Mouse (Mus musculus): ENCODE data around the gene Pinlyp. TPM values are rescaled to one million over a fixed set of nuclear protein-coding genes. Genes with fewer than 3 reads are reported as not detected.
"Not testable (repeated sequence)": the region's sequence is repeated elsewhere in the genome, so short reads cannot be mapped to it uniquely, and the experiment has no call there.

The Pinlyp gene
- polyA plus RNA-seq, 1 experiment from 2014 or later: not detected

DNA sequence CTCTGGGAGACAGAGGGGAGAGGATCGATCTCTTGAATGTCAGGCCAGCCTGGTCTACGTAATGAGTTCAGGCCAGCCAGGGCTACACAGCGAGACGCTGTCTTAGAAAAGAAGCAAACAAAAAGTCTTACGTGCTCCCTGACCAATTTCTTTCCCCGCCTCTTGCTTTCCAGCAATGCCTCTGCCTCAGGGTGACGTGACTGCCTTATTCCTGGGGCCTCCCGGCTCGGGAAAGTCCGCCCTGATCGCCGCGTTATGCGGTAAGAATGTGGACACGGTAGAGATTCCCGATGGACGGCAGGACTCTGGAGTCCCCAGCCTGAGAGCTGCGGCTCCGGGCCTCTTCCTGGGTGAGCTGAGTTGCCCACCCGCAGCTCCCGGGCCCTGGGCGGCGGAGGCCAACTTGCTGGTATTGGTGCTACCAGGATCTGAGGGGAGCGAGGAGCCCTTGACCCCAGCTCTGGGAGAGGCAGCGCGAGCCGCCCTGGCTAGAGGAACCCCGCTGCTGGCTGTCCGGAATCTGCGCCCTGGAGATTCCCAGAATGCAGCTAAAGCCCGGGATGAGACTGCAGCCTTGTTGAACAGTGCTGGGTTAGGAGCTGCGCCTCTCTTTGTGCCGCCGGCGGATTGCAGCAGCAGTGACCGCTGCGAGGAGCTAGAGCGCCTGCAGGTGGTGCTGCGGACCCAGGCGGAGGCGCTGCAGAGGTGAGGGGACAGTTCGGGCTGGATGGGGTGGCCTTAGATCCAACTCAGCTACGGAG is 14.5 kb downstream of the Pinlyp start:
- Histone ChIP-seq H3K4me1 (replicated peaks) (peaks cover 11% of the 10 kb centered on the region; the same call in 1 of the 2 replicates), H3K9ac (peak overlapping the region; percentile 85), H3K4me3 (replicated peaks) (peak overlapping the region; percentile 63), H3K27me3 (replicated peaks) (no peaks in the 10 kb centered on the region), H3K36me3 (peaks cover 20% of the 10 kb centered on the region), H3K27ac (peak overlapping the region; percentile 86), H3K9me3 (no peaks in the 10 kb centered on the region), H3K4me2 (replicated peaks) (peak overlapping the region; percentile 96)
- under 1% methylated on average over 43 of the region's 43 CpGs for WGBS
- peak; percentile 65 for ATAC-seq

DNA sequence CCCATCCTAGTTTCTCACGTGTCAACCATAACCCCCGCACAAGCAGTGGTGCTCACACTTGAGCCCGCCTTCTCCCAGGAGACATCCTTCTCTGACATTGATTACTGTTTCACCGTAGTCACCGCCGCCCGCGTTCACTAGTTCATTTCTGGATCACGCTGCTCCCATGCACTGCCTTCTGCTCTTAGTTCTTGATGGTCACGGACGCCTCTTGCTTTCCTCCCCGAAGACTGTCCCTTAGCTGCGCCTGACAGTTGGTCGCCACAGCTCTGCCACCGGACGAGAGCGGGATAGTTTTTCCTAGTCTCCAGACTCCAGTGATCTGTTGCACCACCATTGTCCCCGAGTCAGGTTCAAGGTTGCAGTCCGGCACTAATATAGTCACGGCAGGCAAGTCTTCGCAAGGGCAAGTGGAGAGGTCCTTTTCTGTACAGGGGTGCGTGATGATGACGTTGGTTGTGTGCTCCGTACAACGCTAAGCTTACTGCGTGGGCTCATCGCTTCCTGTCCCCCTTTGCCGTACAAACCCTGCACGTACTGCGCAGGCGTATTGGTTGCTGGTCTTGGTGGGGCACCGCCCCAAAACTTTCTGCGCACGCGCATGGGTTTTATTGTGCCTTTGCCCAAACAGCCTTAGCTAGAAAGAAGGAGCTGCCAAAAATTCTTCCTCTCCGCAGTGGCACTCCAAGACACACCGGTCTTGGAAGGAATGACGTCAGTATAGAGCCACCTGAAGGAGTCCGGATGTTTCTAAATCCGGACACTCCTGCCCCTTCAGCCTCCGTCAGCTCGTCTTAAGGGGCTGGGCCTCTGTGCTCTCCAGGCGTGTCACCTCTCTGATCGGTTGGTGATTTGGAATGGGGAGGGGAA is 15.6 kb downstream of the Pinlyp start, which contains the start of gene Irgq:
TSS of gene Irgq (plus strand) at position 628 of the 870 bp plus-strand sequence.
- Histone ChIP-seq H3K9me3 (no peaks in the 10 kb centered on the region), H3K36me3 (peaks cover 13% of the 10 kb centered on the region), H3K27me3 (replicated peaks) (no peaks in the 10 kb centered on the region), H3K4me2 (replicated peaks) (peak within 1 kb of the TSS; percentile 96), H3K27ac (peak within 1 kb of the TSS; percentile 86), H3K4me3 (replicated peaks) (peak within 1 kb of the TSS; percentile 63), H3K4me1 (replicated peaks) (peaks cover 11% of the 10 kb centered on the region; the same call in 1 of the 2 replicates), H3K9ac (peak within 1 kb of the TSS; percentile 85)
- WGBS: under 1% methylated on average over 44 of the region's 44 CpGs
- peak; percentile 95 for ATAC-seq

DNA sequence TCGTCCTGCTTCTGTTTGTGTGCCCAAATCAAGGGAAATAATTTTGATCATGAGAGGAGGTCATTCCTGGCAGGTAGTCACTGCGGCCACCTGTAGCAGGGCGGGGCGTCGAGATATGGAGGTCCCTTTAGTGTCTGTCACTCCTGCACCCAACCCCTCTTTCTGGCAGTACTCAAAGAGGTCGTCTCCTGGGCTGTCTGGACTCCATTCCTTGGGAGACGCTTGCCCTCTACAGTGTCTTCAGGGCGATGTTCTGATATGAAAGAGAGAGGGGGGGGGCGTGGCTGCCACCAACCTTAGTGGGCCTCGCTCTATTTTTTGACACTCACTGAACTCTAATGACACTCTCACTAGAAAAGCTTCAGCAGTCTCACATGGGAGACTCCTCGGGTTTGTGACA is 16.3 kb downstream of the Pinlyp start:
- 48% methylated on average over 11 of the region's 11 CpGs for WGBS
- Histone ChIP-seq H3K36me3 (peaks cover 13% of the 10 kb centered on the region), H3K9me3 (no peaks in the 10 kb centered on the region), H3K27ac (peak overlapping the region; percentile 86), H3K4me2 (replicated peaks) (peak overlapping the region; percentile 80), H3K4me1 (replicated peaks) (peaks cover 11% of the 10 kb centered on the region; the same call in 1 of the 2 replicates), H3K9ac (peak overlapping the region; percentile 68), H3K27me3 (replicated peaks) (no peaks in the 10 kb centered on the region), H3K4me3 (replicated peaks) (peak overlapping the region; percentile 63)
- ATAC-seq: 0 out of 2 replicates have a peak, but pooled peaks have one; percentile 0

DNA sequence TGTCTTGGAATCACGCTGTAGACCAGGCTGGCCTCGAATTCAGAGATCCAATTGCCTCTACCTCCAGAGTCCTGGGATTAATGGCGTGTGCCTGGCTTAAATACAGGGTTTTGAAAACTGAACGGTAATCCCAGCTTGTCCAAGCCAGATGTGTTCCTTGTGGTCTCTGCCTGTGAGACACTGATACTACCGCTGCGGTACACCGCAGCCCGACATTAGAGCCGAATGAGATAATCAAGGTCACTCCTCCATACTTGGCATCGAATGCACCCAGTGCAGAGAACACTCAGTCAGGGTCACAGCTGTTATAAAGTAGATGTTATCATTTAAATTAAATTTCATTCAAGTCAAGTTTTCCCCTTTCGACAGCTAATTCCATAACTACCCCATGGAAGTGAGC is 17.1 kb downstream of the Pinlyp start:
- WGBS: 92% methylated on average over 11 of the region's 11 CpGs
- Histone ChIP-seq H3K4me3 (replicated peaks) (no peak overlapping the region), H3K27ac (no peak overlapping the region), H3K27me3 (replicated peaks) (no peaks in the 10 kb centered on the region), H3K4me2 (replicated peaks) (no peak overlapping the region), H3K4me1 (replicated peaks) (peaks cover 11% of the 10 kb centered on the region; the same call in 1 of the 2 replicates), H3K9ac (no peak overlapping the region), H3K9me3 (no peaks in the 10 kb centered on the region), H3K36me3 (peaks cover 8% of the 10 kb centered on the region)
- ATAC-seq: no peak

DNA sequence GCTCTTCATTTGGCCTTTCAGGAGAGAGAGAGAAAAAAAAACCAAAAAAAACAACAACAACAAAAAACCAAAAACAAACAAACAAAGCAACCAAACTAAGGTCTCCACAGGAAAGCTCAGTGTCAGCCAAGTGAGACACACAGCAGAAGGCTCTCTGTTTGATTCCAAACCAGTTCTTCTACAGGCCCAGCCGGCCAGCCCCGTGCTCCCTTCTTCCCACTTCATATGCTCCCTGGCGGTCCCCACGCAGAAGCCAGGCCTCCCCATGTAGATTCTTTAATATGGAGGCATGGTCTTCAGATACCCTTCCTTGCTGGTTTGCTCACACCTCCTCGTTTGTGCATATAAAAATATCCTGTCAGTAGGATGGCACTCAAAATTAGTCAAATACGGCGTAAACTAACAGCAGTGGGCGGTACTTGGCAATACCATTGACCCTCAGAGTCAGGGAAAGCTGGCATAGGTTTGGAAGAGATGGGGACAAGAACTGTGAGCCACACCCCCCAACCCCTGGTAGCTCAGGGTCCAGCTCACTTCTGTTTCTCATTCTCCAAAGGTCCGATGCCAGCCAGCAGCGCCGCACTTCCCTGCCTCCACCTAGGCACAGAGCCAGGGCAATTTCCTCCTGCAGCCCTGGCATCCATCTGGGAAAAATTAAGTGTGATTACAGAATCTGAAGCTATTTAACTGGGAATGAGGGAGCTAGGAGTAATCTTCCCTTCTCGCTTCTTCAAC is 20.1 kb downstream of the Pinlyp start:
- 87% methylated on average over 12 of the region's 12 CpGs for WGBS
- H3K9me3 ChIP-seq: no peaks in the 10 kb centered on the region
- no peak for ATAC-seq
- peaks cover 4% of the 10 kb centered on the region; the same call in 1 of the 2 replicates for H3K4me1 ChIP-seq (replicated peaks)
- H3K27me3 ChIP-seq (replicated peaks): no peaks in the 10 kb centered on the region
- no peak overlapping the region for H3K4me2 ChIP-seq (replicated peaks)
- H3K27ac ChIP-seq: no peak overlapping the region
- H3K4me3 ChIP-seq (replicated peaks): no peak overlapping the region
- no peak overlapping the region for H3K9ac ChIP-seq
- no peaks in the 10 kb centered on the region for H3K36me3 ChIP-seq

DNA sequence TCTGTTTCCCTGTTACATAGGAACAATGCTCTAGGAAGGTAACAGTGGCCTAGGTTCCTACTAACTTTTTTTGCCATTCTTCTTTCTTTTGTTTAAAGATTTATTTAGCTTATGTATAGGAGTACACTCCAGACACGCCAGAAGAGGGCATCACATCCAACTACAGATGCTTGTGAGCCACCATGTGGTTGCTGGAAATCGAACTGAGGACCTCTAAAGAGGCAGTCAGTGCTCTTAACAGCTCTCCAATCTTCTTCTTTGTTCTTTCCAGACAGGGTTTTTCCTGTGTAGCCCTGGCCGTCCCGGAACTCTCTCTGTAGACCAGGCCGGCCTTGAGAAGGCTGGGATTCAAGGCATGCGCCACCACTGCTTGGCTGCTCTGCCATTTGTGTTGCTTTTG is 20.9 kb downstream of the Pinlyp start:
- WGBS: 79% methylated on average over 6 of the region's 6 CpGs
- Histone ChIP-seq H3K4me3 (replicated peaks) (no peak overlapping the region), H3K4me2 (replicated peaks) (no peak overlapping the region), H3K27me3 (replicated peaks) (no peaks in the 10 kb centered on the region), H3K4me1 (replicated peaks) (peaks cover 4% of the 10 kb centered on the region; the same call in 1 of the 2 replicates), H3K27ac (no peak overlapping the region), H3K36me3 (no peaks in the 10 kb centered on the region), H3K9ac (no peak overlapping the region), H3K9me3 (no peaks in the 10 kb centered on the region)
- ATAC-seq: no peak

DNA sequence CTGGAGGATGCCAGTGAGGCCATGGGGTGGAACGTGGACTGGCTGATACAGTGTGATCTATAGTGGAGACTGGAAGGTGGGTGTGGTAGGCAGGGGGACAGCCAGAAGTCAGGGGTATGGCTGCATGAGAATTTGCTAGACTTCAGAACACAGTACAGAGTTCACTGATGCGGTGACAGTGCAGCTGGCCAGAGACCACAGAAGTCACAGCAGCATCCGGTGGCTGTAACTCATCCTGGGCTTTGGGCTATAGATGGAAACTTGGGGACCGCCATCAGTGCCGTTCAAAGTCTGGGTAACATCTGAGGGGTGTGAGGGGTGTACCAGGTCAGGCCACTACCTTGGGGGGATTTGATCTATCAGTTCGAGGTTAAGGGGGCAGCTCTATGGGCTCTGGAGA is 22.2 kb downstream of the Pinlyp start:
- H3K27me3 ChIP-seq (replicated peaks): no peaks in the 10 kb centered on the region
- no peaks in the 10 kb centered on the region for H3K36me3 ChIP-seq
- no peak overlapping the region for H3K4me2 ChIP-seq (replicated peaks)
- WGBS: 87% methylated on average over 6 of the region's 6 CpGs
- H3K4me1 ChIP-seq (replicated peaks): no peaks in the 10 kb centered on the region
- ATAC-seq: no peak
- H3K27ac ChIP-seq: no peak overlapping the region
- no peak overlapping the region for H3K9ac ChIP-seq
- no peak overlapping the region for H3K4me3 ChIP-seq (replicated peaks)
- H3K9me3 ChIP-seq: no peaks in the 10 kb centered on the region

DNA sequence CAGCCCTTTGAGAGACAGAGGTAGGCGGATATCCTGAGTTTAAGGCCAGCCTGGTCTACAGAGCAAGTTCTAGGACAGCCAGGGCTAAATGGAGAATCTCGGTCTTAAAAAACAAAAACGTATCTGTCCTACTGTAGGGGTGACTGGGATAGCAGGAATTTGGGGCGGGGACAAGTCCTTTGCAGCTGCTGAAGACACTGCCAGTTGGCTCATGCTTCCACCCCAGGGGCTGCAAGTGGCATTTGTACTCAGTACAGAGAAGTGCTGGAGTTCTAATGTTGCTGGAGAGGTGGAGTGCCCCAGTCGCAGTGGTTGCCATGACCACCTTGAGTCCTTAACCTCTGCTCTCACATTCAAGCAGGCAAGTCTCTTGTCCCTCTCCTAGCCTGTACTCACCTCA is 23.1 kb downstream of the Pinlyp start:
- H3K9me3 ChIP-seq: no peaks in the 10 kb centered on the region
- H3K27me3 ChIP-seq (replicated peaks): no peaks in the 10 kb centered on the region
- H3K4me1 ChIP-seq (replicated peaks): no peaks in the 10 kb centered on the region
- no peaks in the 10 kb centered on the region for H3K36me3 ChIP-seq
- no peak overlapping the region for H3K9ac ChIP-seq
- H3K4me2 ChIP-seq (replicated peaks): no peak overlapping the region
- no peak overlapping the region for H3K4me3 ChIP-seq (replicated peaks)
- no peak overlapping the region for H3K27ac ChIP-seq
- ATAC-seq: no peak
- 54% methylated on average over 5 of the region's 5 CpGs for WGBS

DNA sequence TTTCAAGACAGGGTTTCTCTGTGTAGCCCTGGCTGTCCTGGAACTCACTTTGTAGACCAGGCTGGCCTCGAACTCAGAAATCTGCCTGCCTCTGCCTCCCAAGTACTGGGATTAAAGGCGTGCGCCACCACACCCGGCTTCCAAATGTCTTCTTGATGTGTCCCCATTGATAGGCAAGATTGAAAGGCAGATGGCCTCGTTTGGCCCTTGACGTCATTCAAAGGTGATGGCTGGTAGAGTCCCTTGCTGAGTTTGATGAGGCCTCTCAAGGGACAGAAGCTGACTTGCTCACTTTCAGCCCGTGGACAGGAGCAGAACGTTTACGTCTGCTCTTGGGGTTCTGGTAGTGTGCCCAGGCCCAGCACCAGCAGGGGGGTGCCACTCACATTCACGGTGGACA is 25.9 kb downstream of the Pinlyp start:
- H3K4me1 ChIP-seq (replicated peaks); H3K4me3 ChIP-seq (replicated peaks); H3K36me3 ChIP-seq; H3K27ac ChIP-seq; H3K4me2 ChIP-seq (replicated peaks); H3K9ac ChIP-seq; H3K27me3 ChIP-seq (replicated peaks); H3K9me3 ChIP-seq; ATAC-seq: not testable (repeated sequence)
- WGBS: 84% methylated on average over 10 of the region's 10 CpGs

DNA sequence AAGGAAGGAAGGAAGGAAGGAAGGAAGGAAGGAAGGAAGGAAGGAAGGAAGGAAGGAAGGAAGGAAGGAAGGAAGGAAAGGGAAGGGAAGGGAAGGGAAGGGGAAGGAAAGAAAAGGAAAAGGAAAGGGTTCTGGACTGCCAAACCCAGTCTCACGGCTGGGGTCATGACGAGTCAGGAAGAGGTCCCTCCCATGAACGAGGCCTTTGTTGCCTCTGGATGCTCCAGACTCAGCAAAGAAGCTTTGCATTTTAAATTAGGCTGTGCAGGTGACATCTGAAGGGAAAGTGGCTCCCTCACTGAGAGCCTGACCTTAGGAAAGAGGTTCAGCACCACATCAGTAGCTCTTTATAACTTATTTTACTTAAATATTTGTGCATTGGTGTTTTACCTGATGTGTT is 26.8 kb downstream of the Pinlyp start:
- Histone ChIP-seq H3K36me3 (no peaks in the 10 kb centered on the region; the same call in 1 of the 2 replicates), H3K4me3 (replicated peaks) (no peak overlapping the region), H3K27ac (no peak overlapping the region), H3K4me2 (replicated peaks) (no peak overlapping the region), H3K9me3 (no peaks in the 10 kb centered on the region), H3K9ac (no peak overlapping the region), H3K4me1 (replicated peaks) (no peaks in the 10 kb centered on the region), H3K27me3 (replicated peaks) (no peaks in the 10 kb centered on the region)
- 50% methylated on average over 3 of the region's 3 CpGs for WGBS
- ATAC-seq: no peak

DNA sequence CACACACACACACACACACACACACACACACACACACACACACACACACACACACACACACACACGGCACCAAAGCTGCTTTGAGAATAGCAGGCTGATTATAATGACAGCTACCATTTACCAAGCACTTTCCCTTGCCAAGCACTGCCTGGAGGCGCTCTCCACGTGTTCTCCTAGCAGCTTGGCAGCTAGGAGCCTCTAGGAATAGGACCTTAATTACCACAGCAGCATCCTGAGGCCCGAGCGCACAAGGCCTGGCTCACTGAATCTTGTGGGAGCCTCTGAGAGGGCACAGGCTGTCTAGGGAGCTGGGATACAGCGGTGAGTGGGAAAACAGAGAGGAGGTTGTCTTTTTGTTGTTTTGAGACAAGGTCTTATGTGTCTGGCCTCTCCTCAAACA is 28.3 kb downstream of the Pinlyp start:
- H3K4me1 ChIP-seq (replicated peaks): no peaks in the 10 kb centered on the region
- no peak for ATAC-seq

DNA sequence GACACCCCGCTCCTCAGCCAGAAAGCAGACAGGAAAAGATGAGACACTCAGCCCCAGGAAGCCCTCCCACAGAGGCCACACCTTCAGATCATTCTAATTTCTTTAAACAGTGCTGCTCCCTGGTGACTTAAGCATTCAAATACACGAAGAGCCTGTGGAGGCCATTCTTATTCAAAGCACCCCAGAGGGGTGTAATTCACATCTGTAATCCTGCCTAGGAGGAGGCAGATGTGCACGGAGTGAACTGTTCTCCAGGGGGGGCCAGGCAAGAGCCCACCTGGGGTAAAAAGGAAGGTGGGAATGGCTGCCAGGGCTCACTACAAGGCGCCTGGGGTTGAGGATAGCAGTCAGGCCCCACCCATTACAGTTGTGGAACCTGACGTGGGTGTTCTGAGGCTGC is 28.8 kb downstream of the Pinlyp start:
- WGBS: 64% methylated on average over 5 of the region's 5 CpGs
- Histone ChIP-seq H3K36me3 (no peaks in the 10 kb centered on the region; the same call in 1 of the 2 replicates), H3K27ac (no peak overlapping the region), H3K9me3 (no peaks in the 10 kb centered on the region), H3K4me1 (replicated peaks) (no peaks in the 10 kb centered on the region), H3K9ac (no peak overlapping the region), H3K4me3 (replicated peaks) (no peak overlapping the region), H3K27me3 (replicated peaks) (no peaks in the 10 kb centered on the region), H3K4me2 (replicated peaks) (no peak overlapping the region)
- no peak for ATAC-seq

More for the DNA sequence above, 28.3 kb downstream of the Pinlyp start:
- no peak overlapping the region for H3K4me2 ChIP-seq (replicated peaks)
- H3K9me3 ChIP-seq: no peaks in the 10 kb centered on the region
- no peak overlapping the region for H3K9ac ChIP-seq
- no peak overlapping the region for H3K4me3 ChIP-seq (replicated peaks)
- no peaks in the 10 kb centered on the region; the same call in 1 of the 2 replicates for H3K36me3 ChIP-seq
- 67% methylated on average over 6 of the region's 6 CpGs for WGBS
- H3K27ac ChIP-seq: no peak overlapping the region
- H3K27me3 ChIP-seq (replicated peaks): no peaks in the 10 kb centered on the region

Measured in intestine, embryonic 15.5 days (tissue).